Mouse (Mus musculus): Measurements from ENCODE around the gene Tbccd1. TPM values are rescaled to one million over a fixed set of nuclear protein-coding genes. Genes with fewer than 3 reads are reported as not detected.

Gene Tbccd1
- total and polyA plus RNA-seq, 2 experiments from 2014 or later, result 16.9 to 17.5 TPM

GRCm38 (mm10) chr16:22891733-22892154 lies 34.3 kb upstream of the Tbccd1 start:
- 93% methylated on average over 8 of the region's 8 CpGs for WGBS
- ATAC-seq, result no peak

GRCm38 (mm10) chr16:22890683-22891510 lies 33.4 kb upstream of the Tbccd1 start, which contains the start of gene Ahsg:
Ahsg (plus strand) TSS chr16:22891277.
- H3K36me3 ChIP-seq (ENCODE audit: insufficient read depth, low read length), result no peaks in the 10 kb centered on the region
- H3K9me3 ChIP-seq (ENCODE audit: low read length), result no peaks in the 10 kb centered on the region
- no peak for TF ChIP-seq CTCF (IDR thresholded peaks at IDR 0.05; ENCODE audit: low read depth)
- no peak for DNase-seq (ENCODE audit: low spot score)
- no peak within 1 kb of the TSS for H3K27ac ChIP-seq
- 84% methylated on average over 11 of the region's 11 CpGs for WGBS
- no peak for ATAC-seq
- no peak within 1 kb of the TSS for H3K9ac ChIP-seq (replicated peaks; ENCODE audit: low read length)
- no peaks in the 10 kb centered on the region for H3K27me3 ChIP-seq (ENCODE audit: insufficient read depth, low read length)
- H3K4me2 ChIP-seq (ENCODE audit: low read depth, low read length), result no peak within 1 kb of the TSS
- no peak within 1 kb of the TSS for H3K4me3 ChIP-seq (ENCODE audit: low read length)
- H3K4me1 ChIP-seq (ENCODE audit: insufficient read depth, low read length), result no peaks in the 10 kb centered on the region

More at GRCm38 (mm10) chr16:22891733-22892154, 34.3 kb upstream of the Tbccd1 start:
- Histone ChIP-seq H3K9me3 (ENCODE audit: low read length) (no peaks in the 10 kb centered on the region), H3K27ac (no peak overlapping the region), H3K4me2 (ENCODE audit: low read depth, low read length) (no peak overlapping the region), H3K27me3 (ENCODE audit: insufficient read depth, low read length) (no peaks in the 10 kb centered on the region), H3K36me3 (ENCODE audit: insufficient read depth, low read length) (no peaks in the 10 kb centered on the region), H3K9ac (replicated peaks; ENCODE audit: low read length) (no peak overlapping the region), H3K4me1 (ENCODE audit: insufficient read depth, low read length) (no peaks in the 10 kb centered on the region), H3K4me3 (ENCODE audit: low read length) (no peak overlapping the region)
- no peak for DNase-seq (ENCODE audit: low spot score)
- TF ChIP-seq CTCF (IDR thresholded peaks at IDR 0.05; ENCODE audit: low read depth), result no peak

DNA sequence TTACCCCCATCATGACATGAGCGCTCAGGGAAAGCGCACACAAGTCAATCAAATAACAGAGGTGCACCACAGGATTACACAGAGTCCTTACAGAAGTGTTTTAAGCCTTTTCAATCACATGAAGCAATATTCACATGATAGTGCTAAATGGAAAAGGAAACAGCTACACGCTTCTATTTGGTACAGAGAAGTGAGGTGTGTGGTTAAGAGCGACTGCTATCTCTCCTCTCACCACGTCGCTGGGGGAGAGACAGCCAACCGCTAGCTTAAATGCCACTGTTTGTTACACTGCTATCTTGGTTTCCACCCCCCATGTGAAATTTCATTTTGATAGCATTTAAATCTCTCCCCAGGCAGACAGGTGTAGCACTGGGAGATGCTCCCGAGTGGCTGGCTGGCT lies 32.2 kb upstream of the Tbccd1 start:
- Histone ChIP-seq H3K27me3 (ENCODE audit: insufficient read depth, low read length) (no peaks in the 10 kb centered on the region), H3K4me1 (ENCODE audit: insufficient read depth, low read length) (no peaks in the 10 kb centered on the region), H3K9me3 (ENCODE audit: low read length) (no peaks in the 10 kb centered on the region), H3K4me2 (ENCODE audit: low read depth, low read length) (no peak overlapping the region), H3K4me3 (ENCODE audit: low read length) (no peak overlapping the region), H3K9ac (replicated peaks; ENCODE audit: low read length) (no peak overlapping the region), H3K27ac (no peak overlapping the region), H3K36me3 (ENCODE audit: insufficient read depth, low read length) (no peaks in the 10 kb centered on the region)
- ATAC-seq (no peak), DNase-seq (ENCODE audit: low spot score) (no peak)
- TF ChIP-seq CTCF (IDR thresholded peaks at IDR 0.05; ENCODE audit: low read depth), result no peak
- 93% methylated on average over 8 of the region's 8 CpGs for WGBS

DNA sequence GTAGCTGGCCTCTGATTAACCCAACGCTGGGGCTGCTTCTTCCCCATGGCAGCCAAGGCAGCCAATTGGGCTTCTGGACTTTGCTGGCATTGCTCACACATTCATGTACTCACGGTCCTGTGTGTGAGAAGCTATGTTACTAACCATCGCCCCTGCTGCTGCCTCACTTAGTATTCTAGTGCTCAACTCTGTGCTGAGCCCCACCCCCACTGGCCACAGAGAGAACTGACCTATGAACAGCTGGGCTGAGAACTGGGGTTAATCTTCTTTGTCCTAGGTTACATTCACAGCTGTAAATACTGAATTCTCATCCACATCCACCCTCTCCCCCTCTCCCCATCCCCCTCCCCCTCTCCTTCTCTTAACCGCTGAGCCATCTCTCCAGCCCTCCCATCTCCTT lies 31.4 kb upstream of the Tbccd1 start:
- H3K4me1 ChIP-seq (ENCODE audit: insufficient read depth, low read length), result no peaks in the 10 kb centered on the region
- no peak overlapping the region for H3K27ac ChIP-seq
- H3K9me3 ChIP-seq (ENCODE audit: low read length), result no peaks in the 10 kb centered on the region
- no peak overlapping the region for H3K9ac ChIP-seq (replicated peaks; ENCODE audit: low read length)
- H3K4me3 ChIP-seq (ENCODE audit: low read length), result no peak overlapping the region
- DNase-seq (ENCODE audit: low spot score) (no peak), ATAC-seq (no peak)
- H3K27me3 ChIP-seq (ENCODE audit: insufficient read depth, low read length), result no peaks in the 10 kb centered on the region
- TF ChIP-seq CTCF (IDR thresholded peaks at IDR 0.05; ENCODE audit: low read depth), result no peak
- no peak overlapping the region for H3K4me2 ChIP-seq (ENCODE audit: low read depth, low read length)
- H3K36me3 ChIP-seq (ENCODE audit: insufficient read depth, low read length), result no peaks in the 10 kb centered on the region
- WGBS, result 56% methylated on average over 4 of the region's 4 CpGs

DNA sequence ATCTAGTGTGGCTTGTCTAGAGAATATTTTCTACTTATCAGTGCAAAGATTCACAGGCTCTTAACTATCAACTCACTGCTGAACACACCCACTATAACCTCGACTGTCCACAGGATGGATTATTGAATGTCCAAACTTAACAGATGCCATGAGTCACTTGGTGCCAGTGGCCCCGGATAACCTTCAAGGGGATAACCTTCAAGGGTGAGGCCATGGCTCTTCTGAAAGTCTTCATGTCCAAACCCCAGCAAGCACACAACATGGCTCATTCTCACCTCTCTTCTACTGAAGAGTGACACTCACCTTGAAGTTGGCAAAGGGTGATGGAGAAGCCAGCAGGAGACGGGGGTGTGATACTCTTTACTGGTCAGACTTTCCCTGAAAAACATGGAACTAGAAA lies 29.3 kb upstream of the Tbccd1 start:
- Histone ChIP-seq H3K9ac (replicated peaks; ENCODE audit: low read length) (no peak overlapping the region), H3K4me2 (ENCODE audit: low read depth, low read length) (no peak overlapping the region), H3K9me3 (ENCODE audit: low read length) (no peaks in the 10 kb centered on the region), H3K36me3 (ENCODE audit: insufficient read depth, low read length) (no peaks in the 10 kb centered on the region), H3K27ac (no peak overlapping the region), H3K27me3 (ENCODE audit: insufficient read depth, low read length) (no peaks in the 10 kb centered on the region), H3K4me3 (ENCODE audit: low read length) (no peak overlapping the region), H3K4me1 (ENCODE audit: insufficient read depth, low read length) (no peaks in the 10 kb centered on the region)
- ATAC-seq (no peak), DNase-seq (ENCODE audit: low spot score) (no peak)
- no peak for TF ChIP-seq CTCF (IDR thresholded peaks at IDR 0.05; ENCODE audit: low read depth)
- WGBS, result 85% methylated on average over 3 of the region's 3 CpGs

GRCm38 (mm10) chr16:22885356-22885755 lies 27.9 kb upstream of the Tbccd1 start:
- H3K36me3 ChIP-seq (ENCODE audit: insufficient read depth, low read length), result no peaks in the 10 kb centered on the region
- no peak for TF ChIP-seq CTCF (IDR thresholded peaks at IDR 0.05; ENCODE audit: low read depth)
- no peaks in the 10 kb centered on the region for H3K27me3 ChIP-seq (ENCODE audit: insufficient read depth, low read length)
- no peaks in the 10 kb centered on the region for H3K4me1 ChIP-seq (ENCODE audit: insufficient read depth, low read length)
- DNase-seq (ENCODE audit: low spot score) (no peak), ATAC-seq (no peak)
- H3K9ac ChIP-seq (replicated peaks; ENCODE audit: low read length), result no peak overlapping the region
- H3K27ac ChIP-seq, result no peak overlapping the region
- H3K4me3 ChIP-seq (ENCODE audit: low read length), result no peak overlapping the region
- H3K4me2 ChIP-seq (ENCODE audit: low read depth, low read length), result no peak overlapping the region
- 54% methylated on average over 4 of the region's 4 CpGs for WGBS
- H3K9me3 ChIP-seq (ENCODE audit: low read length), result no peaks in the 10 kb centered on the region

- no peak overlapping the region for H3K4me3 ChIP-seq (ENCODE audit: low read length)
- H3K4me1 ChIP-seq (ENCODE audit: insufficient read depth, low read length), result no peaks in the 10 kb centered on the region
- ATAC-seq (no peak), DNase-seq (ENCODE audit: low spot score) (no peak)
- H3K27me3 ChIP-seq (ENCODE audit: insufficient read depth, low read length), result no peaks in the 10 kb centered on the region
- H3K9ac ChIP-seq (replicated peaks; ENCODE audit: low read length), result no peak overlapping the region
- H3K36me3 ChIP-seq (ENCODE audit: insufficient read depth, low read length), result no peaks in the 10 kb centered on the region
- no peaks in the 10 kb centered on the region for H3K9me3 ChIP-seq (ENCODE audit: low read length)
- 84% methylated on average over 5 of the region's 5 CpGs for WGBS
- H3K27ac ChIP-seq, result no peak overlapping the region
- H3K4me2 ChIP-seq (ENCODE audit: low read depth, low read length), result no peak overlapping the region
- no peak for TF ChIP-seq CTCF (IDR thresholded peaks at IDR 0.05; ENCODE audit: low read depth)
Measured at GRCm38 (mm10) chr16:22883441-22883840, 26.0 kb upstream of the Tbccd1 start.
